Mouse (Mus musculus) liver, postnatal 0 days (tissue): Measurements from ENCODE around the gene Ifi203.
"Not testable (repeated sequence)": the region's sequence is repeated elsewhere in the genome, so short reads cannot be mapped to it uniquely, and the experiment has no call there.

Source experiments
- CTCF ChIP-seq: sonication (generic); IDR thresholded peaks from 2 replicates; pipeline ENCODE4 v1.5.1; 2016; ENCODE audit warnings: antibody characterized with exemption, low read depth
- EP300 ChIP-seq: IDR thresholded peaks from 2 replicates; pipeline ENCODE4 v1.6.1; 2016; ENCODE audit warnings: antibody characterized with exemption, low read depth, mild to moderate bottlenecking

DNA sequence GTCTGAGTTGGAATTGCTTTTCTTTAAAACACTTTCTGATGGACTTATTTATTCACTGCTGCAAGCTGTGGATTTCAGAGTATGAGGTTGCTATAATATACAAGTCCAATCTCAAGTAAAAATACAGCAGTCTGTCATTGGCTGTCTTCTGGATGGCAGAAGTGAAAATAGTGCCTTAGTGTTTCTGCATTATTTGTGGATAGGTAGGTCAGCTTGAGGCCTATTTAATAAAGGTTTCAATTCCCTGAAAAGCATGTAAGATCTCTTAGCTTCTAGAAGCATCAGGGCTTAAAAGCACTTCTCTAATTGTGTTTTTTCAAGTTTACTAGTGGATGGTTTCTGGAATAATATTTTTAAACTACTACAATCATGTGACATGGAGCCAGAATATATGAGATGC, 52.7 kb downstream of the Ifi203 start:
- not testable (repeated sequence) for TF ChIP-seq CTCF, EP300
